Mouse (Mus musculus) liver (tissue): ENCODE data around the gene Cdkl4.

ENCODE experiments used
- DNase-seq: peaks from one replicate; pipeline ENCODE4 v3.0.0-alpha.2; 2020; ENCODE audit warnings: mixed read lengths

Gene Cdkl4

GRCm38 (mm10) chr17:80515513-80515912, 62.1 kb downstream of the Cdkl4 start:
- no peak for DNase-seq

GRCm38 (mm10) chr17:80513766-80514165, 63.8 kb downstream of the Cdkl4 start:
- peak; percentile 20 for DNase-seq

GRCm38 (mm10) chr17:80510459-80510855, 67.2 kb downstream of the Cdkl4 start:
- no peak for DNase-seq

GRCm38 (mm10) chr17:80509494-80510458, 67.8 kb downstream of the Cdkl4 start:
- DNase-seq: no peak

GRCm38 (mm10) chr17:80505766-80506165, 71.8 kb downstream of the Cdkl4 start:
- no peak for DNase-seq

GRCm38 (mm10) chr17:80505342-80505741, 72.3 kb downstream of the Cdkl4 start:
- DNase-seq: no peak

GRCm38 (mm10) chr17:80501805-80502172, 75.8 kb downstream of the Cdkl4 start:
- no peak for DNase-seq

- DNase-seq: peak; percentile 13
These were observed 76.4 kb downstream of the Cdkl4 start for GRCm38 (mm10) chr17:80501037-80501804.

GRCm38 (mm10) chr17:80500025-80500424, 77.6 kb downstream of the Cdkl4 start:
- DNase-seq: no peak

- no peak for DNase-seq
These were observed 78.9 kb downstream of the Cdkl4 start for GRCm38 (mm10) chr17:80498600-80499268.

- no peak for DNase-seq
These were observed 80.4 kb downstream of the Cdkl4 start for GRCm38 (mm10) chr17:80497183-80497601.

- no peak for DNase-seq
These were observed 80.9 kb downstream of the Cdkl4 start for GRCm38 (mm10) chr17:80496607-80497170.

- DNase-seq: no peak
These were observed 81.4 kb downstream of the Cdkl4 start for GRCm38 (mm10) chr17:80496185-80496584.

- no peak for DNase-seq
These were observed 83.7 kb downstream of the Cdkl4 start for GRCm38 (mm10) chr17:80493891-80494290.

GRCm38 (mm10) chr17:80492811-80493210, 84.8 kb downstream of the Cdkl4 start:
- no peak for DNase-seq

GRCm38 (mm10) chr17:80492274-80492673, 85.3 kb downstream of the Cdkl4 start:
- no peak for DNase-seq

- DNase-seq: no peak
These were observed 87.4 kb downstream of the Cdkl4 start for GRCm38 (mm10) chr17:80490166-80490565.

GRCm38 (mm10) chr17:80488918-80489317, 88.7 kb downstream of the Cdkl4 start:
- DNase-seq: no peak

GRCm38 (mm10) chr17:80485160-80485559, 92.5 kb downstream of the Cdkl4 start:
- DNase-seq: no peak

GRCm38 (mm10) chr17:80480855-80481224, 96.8 kb downstream of the Cdkl4 start:
- DNase-seq: no peak

GRCm38 (mm10) chr17:80480031-80480854, 97.4 kb downstream of the Cdkl4 start, which contains the start of gene Sos1:
Gene Sos1, minus strand, starts transcription at chr17:80480453.
- DNase-seq: peak; percentile 96
